Mouse (Mus musculus) inflammation-experienced regulatory T-cells, adult 16 weeks (primary cell): ENCODE measurements around the gene Rasgrp1. TPM values are rescaled to one million over a fixed set of nuclear protein-coding genes. Genes with fewer than 3 reads are reported as not detected.

Source experiments
- polyA plus RNA-seq: library from polyadenylated mRNA; unstranded; fragments of 100-300 nt; shearing (Covaris generic); gene quantifications from one replicate; pipeline ENCODE4 v1.2.1, GENCODE M21; 2017

The Rasgrp1 gene
- polyA plus RNA-seq: 155 TPM

DNA sequence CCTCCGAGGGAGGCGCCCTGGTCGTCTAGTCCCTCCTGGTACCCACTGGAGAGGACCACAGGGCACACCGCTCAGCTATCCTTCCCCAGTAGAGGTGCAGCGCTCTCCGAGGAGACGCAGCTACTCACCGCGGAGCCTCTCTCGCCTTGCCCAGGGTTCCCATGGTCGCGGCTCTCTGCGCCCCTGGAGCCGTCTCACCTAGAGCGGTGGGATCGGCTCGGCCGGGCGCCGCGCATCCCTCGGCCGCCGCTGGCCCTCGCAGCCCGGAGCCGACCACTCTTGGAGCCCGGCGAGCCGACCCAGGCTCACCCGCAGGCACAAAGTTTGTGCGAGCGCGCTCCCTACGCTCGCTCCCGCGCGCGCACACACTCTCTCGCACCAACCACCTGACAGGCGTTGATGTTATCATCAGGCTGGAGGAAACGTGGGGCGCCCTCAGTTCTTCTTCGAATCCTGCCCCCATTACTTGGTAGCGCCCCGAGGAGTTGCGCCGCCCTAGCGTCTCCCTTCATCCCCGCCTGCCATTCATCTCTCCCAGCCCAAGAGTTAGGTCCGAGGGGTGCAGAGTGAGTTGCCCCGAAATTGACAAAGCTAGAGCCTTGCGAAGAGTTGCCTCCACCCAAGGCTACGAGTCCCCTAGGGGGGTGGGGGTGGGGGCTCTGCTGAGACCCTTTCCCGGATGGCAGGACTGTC lies at the start of gene Rasgrp1:
TSS of gene Rasgrp1 (minus strand) at position 455 of the 693 bp plus-strand sequence.

DNA sequence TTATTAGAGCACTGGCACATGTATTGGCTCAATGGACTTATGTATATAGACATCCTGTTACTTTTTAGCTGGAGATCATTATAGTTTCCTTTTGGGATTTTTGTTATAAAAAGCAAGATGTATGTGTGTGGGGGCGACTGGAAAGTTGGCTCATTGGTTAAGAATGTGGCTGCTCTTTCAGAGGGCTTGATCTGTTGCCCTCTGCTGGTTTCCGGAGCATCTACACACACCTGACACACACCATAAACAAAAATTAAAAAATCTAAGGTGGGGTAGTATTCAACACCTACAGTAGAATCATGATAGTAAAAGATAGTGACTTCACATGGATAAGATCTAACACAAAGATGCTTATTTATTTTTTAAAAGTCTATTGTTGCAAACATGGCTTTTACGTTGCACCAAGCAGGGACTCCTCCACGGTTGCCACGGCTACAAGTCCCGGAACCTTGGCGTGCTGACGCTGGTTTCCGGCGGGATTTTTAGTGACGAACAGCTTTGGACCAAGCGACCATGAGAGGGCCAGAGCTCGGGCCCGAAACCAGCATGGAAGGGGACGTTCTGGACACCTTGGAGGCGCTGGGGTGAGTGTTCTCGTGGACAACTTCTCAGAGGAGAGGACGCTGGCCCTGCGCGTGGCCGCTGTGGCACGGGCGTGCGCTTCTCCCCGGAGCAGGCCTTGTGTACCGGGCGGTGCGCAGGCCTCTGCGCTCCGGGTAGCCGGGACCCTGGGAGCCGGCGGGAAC lies 93.4 kb downstream of the Rasgrp1 start, which contains the start of gene Fam98b:
TSS of gene Fam98b (plus strand) at position 485 of the 746 bp plus-strand sequence.

Other genes starting within 250 kb of the Rasgrp1 start
- 0.60 TPM for gene Spred1, start 221.6 kb downstream of the Rasgrp1 start, polyA plus RNA-seq
- gene Fam98b, start 93.3 kb downstream of the Rasgrp1 start, polyA plus RNA-seq: 4.5 TPM